Mouse (Mus musculus): ENCODE measurements around the gene Itih5. TPM values are rescaled to one million over a fixed set of nuclear protein-coding genes. Genes with fewer than 3 reads are reported as not detected.

Gene Itih5
- polyA plus RNA-seq, 1 experiment: 77.9 TPM

DNA sequence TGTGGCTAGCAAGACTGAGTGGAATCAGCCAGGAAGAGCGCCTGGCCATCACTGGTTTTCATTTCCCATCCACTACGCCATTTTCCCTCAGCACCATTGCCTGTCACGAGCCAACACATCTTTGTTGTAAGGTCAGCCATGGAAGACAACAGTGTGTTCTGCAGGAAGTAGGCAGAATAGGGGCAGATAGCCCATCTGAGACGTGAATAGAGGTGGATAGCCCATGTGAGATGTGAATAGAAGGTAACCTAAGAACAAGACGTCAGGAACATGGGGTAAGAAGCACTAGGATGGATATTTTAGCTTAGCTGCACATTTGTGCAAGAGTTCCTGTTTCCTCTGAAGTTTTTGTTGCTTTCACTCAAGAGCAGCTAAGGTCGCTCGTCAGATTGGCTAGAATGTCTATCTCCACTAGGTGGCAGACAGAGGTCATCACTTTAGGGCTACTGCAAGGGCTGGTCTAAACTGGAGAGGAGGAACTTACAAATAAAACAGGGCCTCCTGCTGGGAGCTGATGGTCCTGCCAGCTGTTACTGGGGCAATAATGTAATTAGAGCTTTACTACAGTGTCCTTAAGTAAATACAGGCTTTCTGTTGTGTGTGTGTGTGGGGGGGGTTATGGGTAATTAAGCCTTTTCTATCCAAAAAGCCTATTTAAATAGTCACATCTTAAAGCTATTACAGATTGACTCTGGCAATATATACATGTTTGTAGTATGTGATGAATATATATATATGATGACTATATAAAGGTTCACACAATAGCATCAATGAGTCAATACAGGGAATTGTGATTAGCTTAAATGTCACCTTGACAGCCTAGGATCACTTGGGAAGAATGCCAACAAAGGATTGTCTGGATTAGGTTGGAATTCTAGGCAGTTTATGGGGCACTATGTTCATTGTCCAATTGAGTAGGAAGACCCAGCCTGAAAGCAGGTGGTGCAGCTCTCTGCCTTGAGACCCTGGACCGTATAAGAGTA is 10.6 kb upstream of the Itih5 start:
- H3K4me1 ChIP-seq (ENCODE audit: control insufficient read depth, insufficient read depth, insufficient read length, low read length): no peaks in the 10 kb centered on the region
- H3K4me3 ChIP-seq (ENCODE audit: insufficient read depth, low read depth, low read length): no peak overlapping the region
- H3K27ac ChIP-seq (replicated peaks; ENCODE audit: low read depth, low read length): no peak overlapping the region

DNA sequence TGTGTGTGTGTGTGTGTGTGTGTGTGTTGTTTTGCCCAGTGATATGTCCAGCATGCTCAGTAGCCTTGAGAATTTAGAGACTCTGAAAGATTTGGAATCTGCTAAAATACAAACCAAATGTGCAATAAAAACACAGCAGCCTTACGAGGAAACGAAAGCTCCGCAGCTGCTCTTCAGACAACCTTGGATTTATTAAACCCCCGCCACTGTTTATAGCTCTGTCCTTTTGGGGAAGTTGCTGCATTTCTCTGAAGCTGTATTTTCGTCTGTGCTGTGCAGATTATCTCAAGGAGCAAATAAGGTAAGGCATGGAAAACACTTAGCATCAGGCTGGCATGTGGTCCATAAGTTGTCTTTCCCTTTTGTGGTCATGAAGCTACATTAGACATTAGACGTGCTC is 7.9 kb upstream of the Itih5 start:
- H3K4me1 ChIP-seq (ENCODE audit: control insufficient read depth, insufficient read depth, insufficient read length, low read length): no peaks in the 10 kb centered on the region
- no peak overlapping the region for H3K4me3 ChIP-seq (ENCODE audit: insufficient read depth, low read depth, low read length)
- H3K27ac ChIP-seq (replicated peaks; ENCODE audit: low read depth, low read length): no peak overlapping the region

DNA sequence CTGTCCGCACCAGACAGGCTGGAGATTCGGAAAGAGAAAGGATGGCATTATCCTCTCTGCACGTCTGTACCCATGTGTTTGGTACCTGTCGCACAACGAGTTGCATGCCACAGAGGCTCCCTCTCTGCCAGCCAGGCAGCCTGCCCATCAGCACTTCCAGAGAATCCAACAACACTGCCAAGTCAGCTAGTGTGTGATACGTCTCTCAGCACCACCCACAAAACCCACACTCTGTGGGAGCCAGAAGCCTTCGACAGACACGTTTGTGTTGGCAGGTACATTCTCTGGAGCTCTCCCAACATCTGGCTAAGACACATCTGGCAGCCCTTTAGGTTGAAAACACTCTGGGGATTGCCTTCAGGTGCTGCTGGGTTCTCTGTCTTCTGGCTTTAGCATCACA is 6.2 kb upstream of the Itih5 start:
- Histone ChIP-seq H3K4me3 (ENCODE audit: insufficient read depth, low read depth, low read length) (no peak overlapping the region), H3K27ac (replicated peaks; ENCODE audit: low read depth, low read length) (no peak overlapping the region), H3K4me1 (ENCODE audit: control insufficient read depth, insufficient read depth, insufficient read length, low read length) (no peaks in the 10 kb centered on the region)

DNA sequence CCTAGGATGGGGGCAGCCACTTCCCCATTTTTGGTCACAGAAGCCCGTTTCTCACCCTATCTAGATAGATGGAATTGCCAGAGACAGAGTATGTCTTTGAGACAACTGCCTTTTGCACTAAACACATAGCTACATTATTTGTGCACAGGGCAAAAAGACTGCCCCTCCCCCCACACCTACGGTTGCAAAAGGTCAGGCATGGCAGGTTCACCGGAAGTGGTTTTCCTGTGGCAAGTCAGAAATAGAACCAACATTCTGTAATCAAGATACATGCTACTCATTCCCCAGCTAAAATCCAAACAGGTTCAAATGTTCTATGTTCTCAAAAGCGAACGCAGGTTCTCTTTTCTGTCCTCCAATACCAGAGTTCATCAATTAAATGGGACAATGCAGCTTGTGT is 781 bp upstream of the Itih5 start:
- Histone ChIP-seq H3K4me1 (ENCODE audit: control insufficient read depth, insufficient read depth, insufficient read length, low read length) (peaks cover 11% of the 10 kb centered on the region), H3K27ac (replicated peaks; ENCODE audit: low read depth, low read length) (no peak overlapping the region), H3K4me3 (ENCODE audit: insufficient read depth, low read depth, low read length) (no peak overlapping the region)

DNA sequence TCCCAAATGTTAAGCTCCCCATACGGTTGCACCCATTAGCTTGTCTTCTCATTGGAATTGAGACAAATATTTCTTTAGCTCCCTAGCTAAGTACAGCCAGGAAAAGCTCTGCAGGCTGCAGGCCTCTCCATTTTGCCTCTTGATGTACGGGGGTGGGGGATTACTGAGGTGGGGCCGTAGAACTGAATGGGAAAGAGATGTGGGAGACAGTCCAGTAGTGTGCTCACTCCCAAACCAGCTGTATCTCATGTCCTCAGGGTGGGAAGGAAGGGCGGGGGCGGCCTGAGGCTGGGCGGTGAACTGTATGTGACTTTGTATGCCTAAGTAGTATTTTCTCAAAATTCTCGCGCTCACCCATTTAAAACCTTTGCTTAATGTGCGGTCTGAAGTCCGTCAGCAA is 3.8 kb downstream of the Itih5 start:
- Histone ChIP-seq H3K27ac (replicated peaks; ENCODE audit: low read depth, low read length) (no peak overlapping the region), H3K4me3 (ENCODE audit: insufficient read depth, low read depth, low read length) (no peak overlapping the region), H3K4me1 (ENCODE audit: control insufficient read depth, insufficient read depth, insufficient read length, low read length) (peaks cover 11% of the 10 kb centered on the region)

DNA sequence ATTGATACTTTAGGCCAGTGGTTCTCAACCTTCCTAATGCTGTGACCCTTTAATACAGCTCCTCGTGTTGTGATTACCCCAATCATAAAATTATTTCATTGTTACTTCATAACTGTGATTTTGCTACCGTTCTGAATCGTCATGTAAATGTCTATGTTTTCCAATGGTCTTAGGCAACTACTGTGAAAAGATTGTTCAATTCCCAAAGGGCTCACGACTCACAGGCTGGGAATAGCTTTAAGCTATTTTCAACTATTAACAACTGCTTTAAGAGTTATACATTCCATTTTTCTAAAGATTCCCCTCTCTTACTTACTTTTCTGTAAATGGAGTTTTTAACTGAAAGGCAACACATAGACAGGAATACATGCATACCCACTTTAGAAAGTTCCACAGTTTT is 8.6 kb downstream of the Itih5 start:
- Histone ChIP-seq H3K27ac (replicated peaks; ENCODE audit: low read depth, low read length) (peak overlapping the region; percentile 11), H3K4me3 (ENCODE audit: insufficient read depth, low read depth, low read length) (no peak overlapping the region), H3K4me1 (ENCODE audit: control insufficient read depth, insufficient read depth, insufficient read length, low read length) (peaks cover 5% of the 10 kb centered on the region)

DNA sequence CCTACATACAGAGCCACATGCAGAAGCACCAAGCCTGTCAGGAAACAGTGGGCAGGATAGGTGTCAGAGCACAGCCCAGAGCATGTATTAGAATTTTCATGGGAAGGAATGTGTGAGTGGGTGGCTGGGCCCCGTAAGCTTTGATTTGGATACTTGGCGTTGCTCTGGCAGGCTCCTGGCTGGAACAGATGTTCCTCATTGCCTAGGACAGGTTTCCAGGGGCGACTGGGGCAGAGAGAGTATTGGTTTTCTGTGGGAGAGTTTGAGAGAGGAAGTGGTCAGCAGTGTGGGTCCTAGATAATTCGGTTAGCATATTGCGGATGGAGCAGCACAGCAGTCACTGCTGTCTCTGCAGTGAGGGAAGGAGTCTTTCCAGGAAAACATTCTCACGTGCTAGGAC is 13.3 kb downstream of the Itih5 start:
- H3K4me1 ChIP-seq (ENCODE audit: control insufficient read depth, insufficient read depth, insufficient read length, low read length): peaks cover 19% of the 10 kb centered on the region
- H3K4me3 ChIP-seq (ENCODE audit: insufficient read depth, low read depth, low read length): no peak overlapping the region
- no peak overlapping the region for H3K27ac ChIP-seq (replicated peaks; ENCODE audit: low read depth, low read length)

DNA sequence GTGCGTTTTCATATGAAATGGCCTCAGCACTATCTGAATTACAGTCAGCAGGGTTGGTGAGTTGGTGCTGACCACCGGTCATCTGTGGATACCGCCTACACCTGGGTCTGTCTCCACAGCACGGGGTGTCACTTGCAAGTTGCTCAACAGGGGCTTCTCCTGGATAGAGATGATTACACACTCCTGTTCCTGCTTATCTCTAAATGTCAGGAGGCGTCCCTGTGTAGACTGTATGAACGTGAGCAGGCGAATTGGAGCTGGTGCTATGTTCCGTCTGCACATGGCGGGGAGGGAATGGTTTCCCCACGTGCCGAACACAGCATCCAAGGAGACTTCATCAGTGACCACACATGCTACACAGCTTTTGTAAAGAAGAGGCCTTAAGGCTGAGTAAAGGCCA is 13.9 kb downstream of the Itih5 start:
- no peak overlapping the region for H3K27ac ChIP-seq (replicated peaks; ENCODE audit: low read depth, low read length)
- no peak overlapping the region for H3K4me3 ChIP-seq (ENCODE audit: insufficient read depth, low read depth, low read length)
- H3K4me1 ChIP-seq (ENCODE audit: control insufficient read depth, insufficient read depth, insufficient read length, low read length): peaks cover 19% of the 10 kb centered on the region

DNA sequence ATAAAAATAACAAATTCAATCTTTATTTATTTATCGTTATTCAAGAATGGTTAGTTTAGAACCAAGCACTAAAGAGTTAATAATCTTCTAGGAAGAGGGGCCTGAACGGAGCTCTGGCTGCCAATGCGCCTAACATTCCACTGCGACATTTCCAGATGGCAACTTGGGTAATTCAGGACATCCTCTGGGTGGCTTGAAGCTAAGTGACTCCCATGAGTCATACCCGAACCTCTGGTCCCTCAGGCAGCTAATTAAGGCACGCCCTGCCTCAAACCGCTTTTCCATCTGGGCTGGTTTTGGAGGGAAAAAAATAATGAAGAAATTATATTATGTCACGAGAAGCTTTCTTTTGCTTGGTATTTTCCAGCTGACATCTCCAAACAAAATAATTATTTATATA is 14.6 kb downstream of the Itih5 start:
- Histone ChIP-seq H3K27ac (replicated peaks; ENCODE audit: low read depth, low read length) (no peak overlapping the region), H3K4me3 (ENCODE audit: insufficient read depth, low read depth, low read length) (no peak overlapping the region), H3K4me1 (ENCODE audit: control insufficient read depth, insufficient read depth, insufficient read length, low read length) (peaks cover 19% of the 10 kb centered on the region)

DNA sequence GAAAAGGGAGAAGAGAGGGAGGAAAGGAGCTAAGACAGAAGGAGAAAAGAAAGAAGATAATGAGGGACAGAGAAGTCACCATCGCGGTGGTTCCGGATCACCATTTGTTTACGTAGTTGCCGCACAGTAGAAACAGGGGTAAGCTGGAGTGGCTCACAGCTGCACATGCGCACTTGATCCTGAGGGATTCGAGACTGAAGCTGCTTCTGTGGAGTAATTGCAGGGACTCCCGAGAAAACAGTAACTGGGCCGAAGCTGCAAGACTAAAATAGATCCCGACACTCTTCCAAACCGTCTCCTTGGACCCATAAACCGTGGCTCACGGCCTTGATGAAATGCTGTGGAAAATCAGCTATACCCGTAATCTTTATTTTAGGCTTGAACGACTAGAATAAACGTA is 16.6 kb downstream of the Itih5 start:
- peak overlapping the region; percentile 96 for H3K27ac ChIP-seq (replicated peaks; ENCODE audit: low read depth, low read length)
- H3K4me3 ChIP-seq (ENCODE audit: insufficient read depth, low read depth, low read length): 0 out of 2 replicates have a peak overlapping the region, but pooled peaks have one; percentile 25
- peaks cover 19% of the 10 kb centered on the region for H3K4me1 ChIP-seq (ENCODE audit: control insufficient read depth, insufficient read depth, insufficient read length, low read length)

DNA sequence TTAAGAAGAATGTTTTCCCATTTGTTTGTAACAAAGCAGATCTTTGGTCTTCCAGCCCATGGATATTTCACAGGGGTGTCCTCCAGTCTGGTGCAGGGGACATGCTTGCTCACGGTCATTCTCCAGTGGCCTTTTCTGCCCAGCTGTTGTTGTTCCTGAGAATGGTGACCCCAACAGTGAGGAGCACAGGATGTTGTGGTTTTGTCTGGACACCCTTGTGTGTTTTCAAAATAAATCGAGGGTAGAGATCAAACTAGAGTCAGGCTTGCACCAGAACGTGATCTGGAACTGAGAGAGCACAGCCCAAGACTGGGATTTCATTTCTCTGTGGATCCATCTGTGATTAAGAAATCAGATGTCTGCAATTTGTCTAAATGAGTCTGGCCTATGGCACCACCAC is 40.2 kb downstream of the Itih5 start:
- H3K27ac ChIP-seq (replicated peaks; ENCODE audit: low read depth, low read length): peak overlapping the region; percentile 59

DNA sequence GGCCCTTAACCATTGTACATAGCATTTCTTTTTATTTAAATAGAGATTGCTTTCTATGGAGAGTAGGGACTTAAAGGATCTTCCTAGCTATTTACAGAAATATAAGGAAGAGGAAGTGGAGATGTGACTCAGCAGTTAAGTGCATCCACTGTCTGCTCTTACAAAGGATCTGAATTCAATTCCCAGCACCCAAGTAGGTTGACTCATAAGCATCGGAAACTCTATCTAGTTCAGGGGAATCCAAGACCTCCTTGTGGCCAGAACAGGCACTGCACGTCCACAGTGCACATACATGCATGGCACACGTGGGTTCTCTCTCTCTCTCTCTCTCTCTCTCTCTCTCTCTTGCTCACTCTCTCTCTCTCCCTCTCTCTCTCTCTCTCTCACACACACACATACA is 41.8 kb downstream of the Itih5 start:
- Histone ChIP-seq H3K4me3 (ENCODE audit: insufficient read depth, low read depth, low read length) (no peak overlapping the region), H3K27ac (replicated peaks; ENCODE audit: low read depth, low read length) (no peak overlapping the region), H3K4me1 (ENCODE audit: control insufficient read depth, insufficient read depth, insufficient read length, low read length) (peaks cover 7% of the 10 kb centered on the region)

More for the DNA sequence above, 40.2 kb downstream of the Itih5 start:
- Histone ChIP-seq H3K4me1 (ENCODE audit: control insufficient read depth, insufficient read depth, insufficient read length, low read length) (peaks cover 5% of the 10 kb centered on the region; the same call in 1 of the 2 replicates), H3K4me3 (ENCODE audit: insufficient read depth, low read depth, low read length) (no peak overlapping the region)

DNA sequence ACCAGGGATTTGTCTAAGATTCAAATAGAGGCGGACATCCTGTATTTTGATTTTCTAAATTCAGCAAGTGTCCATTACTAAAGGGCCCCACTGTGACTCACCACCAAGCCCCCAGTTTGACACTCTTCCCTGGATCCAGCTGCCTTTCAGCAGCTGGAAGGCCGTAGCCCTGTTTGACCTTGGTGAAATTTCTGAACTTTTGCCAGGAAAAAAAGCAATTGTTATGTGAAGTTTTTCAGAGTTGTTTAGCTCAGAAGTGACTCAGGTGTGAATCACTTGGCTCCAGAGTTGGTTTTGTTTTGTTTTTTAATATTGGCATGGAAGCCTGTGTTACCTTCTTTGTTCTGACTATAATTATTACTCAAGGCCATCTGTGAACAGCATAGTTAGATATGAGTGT is 46.0 kb downstream of the Itih5 start:
- H3K27ac ChIP-seq (replicated peaks; ENCODE audit: low read depth, low read length): no peak overlapping the region
- peaks cover 2% of the 10 kb centered on the region; the same call in 1 of the 2 replicates for H3K4me1 ChIP-seq (ENCODE audit: control insufficient read depth, insufficient read depth, insufficient read length, low read length)
- H3K4me3 ChIP-seq (ENCODE audit: insufficient read depth, low read depth, low read length): no peak overlapping the region

DNA sequence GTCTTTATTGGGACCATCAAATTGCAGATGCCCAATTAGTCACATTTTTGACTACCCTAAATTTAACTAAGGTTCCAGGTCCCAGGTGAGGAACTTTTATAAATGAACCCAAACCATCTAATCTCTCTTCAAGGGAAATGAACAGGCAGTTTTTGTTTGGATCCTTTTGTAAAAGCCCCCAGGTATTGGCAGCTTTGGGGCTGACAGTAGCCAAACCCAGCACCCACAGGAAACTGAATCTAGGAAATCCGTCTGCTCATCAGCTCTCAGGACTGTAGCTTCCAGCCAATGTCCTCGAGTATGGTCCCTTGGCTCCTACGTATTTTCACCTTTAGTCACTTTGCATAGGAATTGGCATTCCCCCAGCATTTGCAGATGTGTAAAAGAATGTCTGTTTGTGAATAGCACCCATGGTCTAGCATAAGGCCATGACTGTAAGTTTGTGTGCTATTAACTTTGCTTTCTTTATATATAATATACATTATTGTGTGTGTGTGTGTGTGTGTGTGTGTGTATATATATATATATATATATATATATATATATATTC is 47.4 kb downstream of the Itih5 start:
- Histone ChIP-seq H3K4me3 (ENCODE audit: insufficient read depth, low read depth, low read length) (no peak overlapping the region), H3K27ac (replicated peaks; ENCODE audit: low read depth, low read length) (no peak overlapping the region), H3K4me1 (ENCODE audit: control insufficient read depth, insufficient read depth, insufficient read length, low read length) (peaks cover 2% of the 10 kb centered on the region; the same call in 1 of the 2 replicates)

DNA sequence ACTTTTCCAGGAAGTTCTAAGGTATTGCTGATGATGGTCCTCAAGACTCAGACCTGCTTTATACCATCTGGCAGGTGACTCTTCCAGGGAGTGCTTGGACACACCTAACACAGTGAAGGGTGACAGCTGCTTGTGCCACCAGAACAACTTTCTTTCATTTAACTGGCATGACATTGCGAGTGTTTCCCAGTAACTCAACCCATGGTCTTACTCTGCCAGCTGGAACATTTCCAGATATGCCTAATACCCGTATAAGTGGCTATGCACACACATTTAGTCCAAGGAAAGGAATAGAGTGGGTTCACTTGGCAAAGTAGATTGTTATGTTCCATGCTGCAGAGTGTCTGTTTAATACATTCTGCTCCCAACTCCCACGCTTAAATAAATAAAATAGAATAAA is 50.9 kb downstream of the Itih5 start:
- H3K27ac ChIP-seq (replicated peaks; ENCODE audit: low read depth, low read length): no peak overlapping the region
- H3K4me3 ChIP-seq (ENCODE audit: insufficient read depth, low read depth, low read length): no peak overlapping the region
- peaks cover 2% of the 10 kb centered on the region; the same call in 1 of the 2 replicates for H3K4me1 ChIP-seq (ENCODE audit: control insufficient read depth, insufficient read depth, insufficient read length, low read length)

DNA sequence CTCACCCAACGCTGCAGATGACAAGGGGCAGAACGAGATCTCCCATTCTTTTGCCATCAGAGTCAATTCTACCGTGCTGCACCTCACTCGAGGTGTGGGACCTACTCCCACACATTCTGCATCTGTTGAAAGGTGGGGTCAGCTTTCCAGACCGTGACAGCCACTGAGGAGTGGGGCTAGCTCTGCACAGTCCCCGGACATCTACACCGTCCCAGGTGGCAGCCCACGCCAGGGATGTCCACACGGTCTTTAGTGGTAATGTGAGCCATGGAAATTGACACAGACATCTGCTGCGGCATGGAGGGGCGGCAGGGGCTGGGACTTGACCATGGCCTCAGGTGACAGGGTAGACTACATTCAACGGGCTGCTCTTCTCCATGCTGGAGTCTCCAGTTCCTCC is 60.1 kb downstream of the Itih5 start:
- Histone ChIP-seq H3K27ac (replicated peaks; ENCODE audit: low read depth, low read length) (no peak overlapping the region), H3K4me1 (ENCODE audit: control insufficient read depth, insufficient read depth, insufficient read length, low read length) (peaks cover 3% of the 10 kb centered on the region), H3K4me3 (ENCODE audit: insufficient read depth, low read depth, low read length) (no peak overlapping the region)

Data from brown adipose tissue, adult 24 weeks (tissue).